Mouse (Mus musculus) megakaryocyte, adult 5-6 weeks (primary cell): ENCODE results near the gene Acvr1. TPM values are rescaled to one million over a fixed set of nuclear protein-coding genes. Genes with fewer than 3 reads are reported as not detected.

Experiments used
- ATAC-seq: 2 replicates; pipeline ENCODE4 v1.8.0; 2016; ENCODE audit warnings: mild to moderate bottlenecking, inconsistent platforms; ENCODE audit not compliant: poor library complexity, severe bottlenecking
- total RNA-seq, 2 experiments: library from RNA; stranded (forward) in 1 of 2; stranded (reverse) in 1 of 2; fragments of 153-499, 151-499 nt in 1 of 2; fragments of 221-1000, 200-1000 nt in 1 of 2; gene quantifications; 2 replicates each; pipeline versions ENCODE4 v1.2.3 to v1.2.4; 2015 to 2017

Gene Acvr1
- total RNA-seq, 2 experiments from 2014 or later = 3.0 to 9.6 TPM

DNA sequence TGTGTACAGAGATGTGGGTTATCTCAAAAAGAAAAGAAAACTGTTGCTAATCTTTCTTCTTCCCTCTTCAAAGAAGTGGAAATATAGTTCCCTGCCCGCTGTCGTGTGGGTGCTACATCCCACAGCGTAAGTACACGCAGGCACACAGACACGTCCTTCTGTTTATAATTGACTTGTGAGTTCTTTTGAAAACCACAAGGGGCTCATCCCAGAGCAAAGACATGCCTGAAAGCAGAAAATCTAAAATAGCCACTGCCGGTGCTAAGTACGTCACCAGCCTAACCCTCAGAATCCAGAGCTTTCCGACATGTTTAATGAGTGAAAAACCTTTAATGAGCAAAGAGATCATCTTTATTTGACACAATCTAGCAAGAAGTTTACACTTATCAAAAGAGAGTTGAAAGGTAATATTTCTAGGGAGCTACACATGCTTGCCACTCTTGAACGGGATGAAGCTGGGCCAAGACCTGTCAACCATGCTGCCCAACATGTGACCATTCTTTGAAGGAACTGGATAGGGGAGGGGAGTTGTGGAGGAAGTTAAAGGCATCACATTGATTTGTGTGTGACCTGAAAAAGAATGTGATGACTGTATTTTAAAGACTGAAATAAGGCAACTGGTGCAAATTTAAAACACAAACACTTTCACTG lies 85.4 kb downstream of the Acvr1 start:
- no peak for ATAC-seq

- ATAC-seq = peak; percentile 96
Observed at GRCm38 (mm10) chr2:58480764-58481163, 86.2 kb downstream of the Acvr1 start.

GRCm38 (mm10) chr2:58479536-58479935 lies 87.4 kb downstream of the Acvr1 start:
- no peak for ATAC-seq

- no peak for ATAC-seq
Observed at GRCm38 (mm10) chr2:58478144-58478543, 88.8 kb downstream of the Acvr1 start.

- ATAC-seq = peak; percentile 31; the same call in 1 of the 2 replicates
Observed at GRCm38 (mm10) chr2:58476956-58477715, 89.8 kb downstream of the Acvr1 start.

- ATAC-seq = no peak
Observed at GRCm38 (mm10) chr2:58475578-58475977, 91.4 kb downstream of the Acvr1 start.

- ATAC-seq = no peak
Observed at GRCm38 (mm10) chr2:58470290-58470689, 96.7 kb downstream of the Acvr1 start.

DNA sequence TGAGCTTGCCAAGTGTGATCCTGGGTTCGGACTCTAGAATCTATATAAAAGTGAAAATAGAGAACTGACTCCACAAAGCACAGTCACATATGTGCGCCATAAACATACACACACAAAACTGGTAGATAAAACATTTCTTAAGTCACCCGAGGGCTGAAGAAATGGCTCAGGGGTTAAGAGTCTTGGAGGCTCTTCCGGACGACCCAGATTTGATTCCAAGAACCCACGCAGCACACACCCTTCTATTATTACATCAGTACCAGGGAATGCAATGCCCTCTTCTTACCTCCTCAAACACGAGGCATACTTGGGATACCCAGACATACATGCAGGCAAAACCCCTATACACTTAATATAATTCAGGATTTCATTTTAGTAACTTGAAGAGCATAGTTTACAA lies 97.1 kb downstream of the Acvr1 start, which contains the start of gene Gm17409:
Gm17409 (plus strand) TSS at position 301 of the 400 bp plus-strand sequence.
- ATAC-seq = no peak

DNA sequence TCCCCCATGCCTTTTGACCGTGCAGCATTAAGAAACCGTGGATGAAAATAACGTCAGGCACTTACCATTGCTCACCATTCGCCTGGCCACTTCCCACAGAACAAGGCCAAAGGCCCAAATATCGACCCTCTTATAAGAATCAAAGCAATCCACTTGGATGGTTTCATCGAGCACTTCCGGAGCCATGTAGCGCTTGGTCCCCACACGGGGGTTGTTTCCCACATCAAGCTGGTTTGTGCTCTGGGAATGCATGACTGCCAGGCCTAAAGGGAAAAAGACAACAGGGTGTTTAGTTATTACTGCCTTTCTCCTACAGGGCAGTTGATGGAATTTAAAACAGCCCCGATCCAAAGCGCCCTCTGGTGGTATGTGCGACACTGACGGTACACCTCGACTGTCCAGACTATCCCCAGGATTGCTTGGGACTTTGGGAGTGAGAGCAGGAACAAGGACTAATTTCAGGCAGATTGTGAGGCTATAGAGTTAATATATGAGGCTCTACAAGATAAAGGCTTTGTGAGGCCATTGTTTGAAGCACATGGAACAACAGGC lies 108.1 kb downstream of the Acvr1 start:
- no peak for ATAC-seq

GRCm38 (mm10) chr2:58457488-58457865 lies 109.5 kb downstream of the Acvr1 start:
- ATAC-seq = no peak

DNA sequence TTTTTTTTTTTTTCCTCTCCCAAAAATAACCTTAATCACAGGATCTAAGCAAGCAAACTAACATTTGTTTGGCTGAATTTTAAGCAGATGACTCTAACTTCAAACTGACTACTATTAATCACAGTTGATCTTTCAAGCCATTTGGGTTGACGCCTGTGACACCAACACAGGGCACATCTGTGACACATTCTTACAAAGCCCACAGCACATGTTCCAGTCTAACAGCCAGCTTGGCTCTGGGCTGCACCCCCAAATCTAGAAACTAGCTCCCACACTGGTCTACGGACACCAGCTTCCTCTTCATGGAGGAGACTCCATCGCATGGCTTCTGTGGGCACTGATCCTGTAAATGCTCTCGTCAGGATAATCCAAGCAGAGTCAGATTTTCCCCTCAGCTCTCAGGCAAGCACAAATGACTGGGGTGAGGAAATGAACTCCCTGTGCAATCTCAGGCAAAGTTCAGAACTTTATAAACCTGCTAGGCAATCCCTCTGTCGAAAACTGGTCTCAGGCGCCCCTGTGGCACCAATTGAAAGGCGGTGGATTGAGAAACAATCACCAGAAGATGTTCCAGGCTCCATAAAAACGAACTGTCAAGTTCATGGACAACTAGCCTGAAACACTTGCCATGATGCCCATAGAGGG lies 110.0 kb downstream of the Acvr1 start:
- ATAC-seq = no peak

DNA sequence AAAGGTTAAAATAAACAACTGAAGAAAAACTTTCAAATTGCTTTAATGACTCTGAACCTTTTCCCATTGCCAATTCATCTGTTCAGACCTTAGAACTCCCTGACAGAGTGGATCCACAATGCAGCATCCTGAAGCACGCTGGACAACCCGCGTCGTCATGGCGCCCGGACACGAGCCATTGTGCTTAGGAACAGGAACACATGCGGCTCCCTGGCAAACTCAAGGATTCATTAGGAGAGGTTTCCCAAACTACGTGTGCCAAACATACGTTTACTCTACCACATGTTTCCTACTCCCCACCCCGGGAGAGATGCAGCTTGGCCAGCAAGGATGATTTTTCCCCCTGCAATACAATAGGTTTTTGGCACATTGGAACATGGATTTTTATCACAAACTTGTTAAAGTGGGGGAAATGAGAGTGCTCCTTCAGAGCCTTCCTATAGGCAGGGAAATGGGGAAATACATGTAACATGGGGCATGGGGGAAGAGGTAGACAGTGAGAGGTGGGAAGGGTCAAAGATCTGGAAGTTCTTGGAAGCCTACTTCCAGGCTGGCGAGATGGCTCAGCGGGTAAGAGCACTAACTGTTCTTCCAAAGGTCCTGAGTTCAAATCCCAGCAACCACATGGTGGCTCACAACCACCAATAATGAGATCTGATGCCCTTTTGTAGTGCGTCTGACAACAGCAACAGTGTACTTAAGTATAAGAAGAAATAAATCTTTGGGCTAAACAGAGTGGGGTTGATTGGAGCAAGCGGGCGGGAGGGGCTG lies 112.7 kb downstream of the Acvr1 start:
- no peak for ATAC-seq

DNA sequence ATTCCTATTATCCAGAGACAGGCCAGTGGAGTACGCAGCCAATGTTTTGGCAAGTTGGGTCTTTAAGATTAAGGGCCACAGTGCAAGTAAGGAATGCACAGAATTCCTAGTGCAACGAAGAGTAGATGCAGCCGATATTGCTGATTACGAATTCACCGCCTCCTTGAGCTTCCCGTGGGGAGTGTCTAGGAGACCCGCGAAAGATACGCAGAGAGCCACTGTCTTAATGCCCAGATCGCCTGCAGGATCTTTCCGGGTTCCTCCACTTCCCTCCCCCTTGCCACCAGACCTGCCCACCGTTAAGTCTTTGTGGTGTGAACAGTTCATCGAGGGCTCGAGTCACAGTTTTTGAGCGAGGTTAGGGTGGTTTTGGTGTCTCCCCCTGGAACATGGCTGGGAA lies 120.0 kb downstream of the Acvr1 start:
- no peak for ATAC-seq

DNA sequence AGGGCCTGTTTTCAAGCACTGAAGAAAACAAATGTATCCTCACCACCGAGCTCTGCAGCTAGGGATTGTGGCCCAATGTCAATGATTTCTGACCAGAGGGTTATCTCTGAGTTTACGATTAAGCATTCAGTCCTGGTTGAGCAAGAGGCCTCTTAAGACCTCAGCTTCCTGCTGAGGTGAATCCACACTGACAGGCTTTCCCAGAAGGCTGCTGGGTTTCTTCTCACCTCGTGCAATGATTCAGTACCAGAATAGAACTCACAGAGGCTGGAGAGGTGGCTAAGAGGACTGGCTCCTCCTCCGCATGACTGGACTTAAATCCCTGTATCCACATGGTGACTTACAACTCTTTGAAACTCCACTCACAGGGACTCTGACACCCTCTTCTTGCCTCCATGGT lies 123.8 kb downstream of the Acvr1 start:
- peak; percentile 33; the same call in 1 of the 2 replicates for ATAC-seq

- no peak for ATAC-seq
Observed at GRCm38 (mm10) chr2:58436911-58437310, 130.0 kb downstream of the Acvr1 start.

- ATAC-seq = no peak
Observed at GRCm38 (mm10) chr2:58435507-58435906, 131.4 kb downstream of the Acvr1 start.

- ATAC-seq = no peak
Observed at GRCm38 (mm10) chr2:58434438-58434837, 132.5 kb downstream of the Acvr1 start.

DNA sequence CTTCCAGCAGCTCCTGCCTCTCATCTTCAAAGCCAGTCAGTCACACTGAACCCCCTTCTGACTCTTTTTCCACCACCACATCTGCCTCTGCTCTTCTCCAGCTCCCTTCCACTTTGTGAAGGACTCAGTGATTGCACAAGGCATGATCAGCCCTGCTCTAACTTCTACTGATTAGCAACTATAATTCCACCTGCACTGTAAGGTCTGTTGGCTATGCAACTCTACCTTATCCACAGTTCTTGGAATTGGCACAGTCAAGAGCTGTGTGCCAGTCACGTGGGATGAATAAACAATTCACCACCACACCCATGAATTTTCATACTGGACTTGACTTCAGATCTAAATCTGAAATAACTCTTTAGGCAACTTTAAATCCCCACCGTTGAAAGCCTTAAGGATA lies 133.6 kb downstream of the Acvr1 start:
- no peak for ATAC-seq

DNA sequence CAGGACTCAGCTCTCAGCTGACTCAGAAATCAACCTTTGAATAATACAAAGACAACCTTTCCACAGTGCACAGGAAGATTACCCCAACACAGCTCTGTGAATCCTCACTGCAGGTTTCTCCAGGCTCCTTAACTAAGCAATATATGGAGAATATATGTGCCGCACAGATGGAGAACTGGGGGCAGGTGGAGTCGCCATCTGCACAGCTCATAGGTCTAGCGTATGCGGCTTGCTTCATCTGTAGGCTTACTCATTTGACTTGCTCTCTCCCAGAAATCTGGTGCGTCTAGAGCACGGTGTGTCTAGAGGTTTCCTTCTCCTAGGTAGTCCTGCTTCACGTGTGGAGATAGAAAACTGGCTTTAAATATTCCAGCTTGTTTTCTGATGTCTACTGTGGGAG lies 134.7 kb downstream of the Acvr1 start:
- no peak for ATAC-seq

DNA sequence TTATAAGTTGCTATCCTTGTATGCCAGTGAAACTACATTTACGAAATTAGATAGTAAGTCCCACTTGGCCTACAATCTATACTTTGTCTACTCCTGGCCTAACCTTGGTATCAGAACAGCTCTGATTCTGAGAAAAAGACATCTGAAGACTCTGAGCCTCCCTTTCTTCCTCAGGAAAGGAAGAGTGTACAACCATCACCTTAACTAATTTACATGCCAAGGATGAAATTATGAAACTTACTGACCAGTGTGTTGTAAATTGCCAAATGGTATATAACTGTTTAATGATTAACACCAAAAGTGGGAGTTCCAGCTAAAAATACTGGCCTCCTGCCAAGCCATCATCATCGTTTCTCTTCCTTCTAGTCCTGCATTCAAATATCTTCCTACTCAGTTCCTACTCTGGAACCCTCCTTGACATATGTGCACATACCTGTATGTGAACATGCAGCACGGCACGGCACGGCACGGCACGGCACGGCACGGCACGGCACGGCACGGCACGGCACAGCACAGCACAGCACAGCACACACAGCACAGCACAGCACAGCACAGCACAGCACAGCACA lies 141.4 kb downstream of the Acvr1 start:
- no peak for ATAC-seq
